Mouse (Mus musculus) forebrain, embryonic 12.5 days (tissue): Measurements from ENCODE around the gene Mapkapk2. TPM values are rescaled to one million over a fixed set of nuclear protein-coding genes. Genes with fewer than 3 reads are reported as not detected.

ENCODE experiments used
- ATAC-seq: fragments of 200-750 bp; cut with Nextera tagmentation; 2 replicates; pipeline ENCODE4 v1.8.0; 2017; ENCODE audit warnings: moderate TSS enrichment; ENCODE audit not compliant: low FRiP score
- H3K27ac ChIP-seq: fragments of 300-500 bp; sonication (generic); 2 replicates; pipeline ENCODE4 v1.5.1; 2016; ENCODE audit warnings: mild to moderate bottlenecking
- H3K27me3 ChIP-seq: fragments of 300-500 bp; sonication (generic); 2 replicates; pipeline ENCODE4 v1.6.1; 2016; ENCODE audit warnings: mild to moderate bottlenecking
- H3K36me3 ChIP-seq: fragments of 300-500 bp; sonication (generic); replicated peaks from 2 replicates; pipeline ENCODE4 v1.6.1; 2016; ENCODE audit warnings: mild to moderate bottlenecking
- H3K4me1 ChIP-seq: fragments of 300-500 bp; sonication (generic); 2 replicates; pipeline ENCODE4 v1.6.1; 2016
- H3K4me2 ChIP-seq: fragments of 300-500 bp; sonication (generic); 2 replicates; pipeline ENCODE4 v1.6.1; 2016; ENCODE audit warnings: mild to moderate bottlenecking, moderate library complexity
- H3K4me3 ChIP-seq: fragments of 300-500 bp; sonication (generic); replicated peaks from 2 replicates; pipeline ENCODE4 v1.5.1; 2016; ENCODE audit warnings: mild to moderate bottlenecking
- H3K9ac ChIP-seq: fragments of 300-500 bp; sonication (generic); 2 replicates; pipeline ENCODE4 v1.6.1; 2016; ENCODE audit warnings: mild to moderate bottlenecking
- H3K9me3 ChIP-seq: fragments of 300-500 bp; sonication (generic); 2 replicates; pipeline ENCODE4 v1.6.1; 2016
- WGBS: fragments of 180-500 bp; shearing (Covaris S2); methylation state at CpG from one replicate; pipeline ENCODE4 v1.1.7; 2016; 5-methylcytosine and 5-hydroxymethylcytosine counted together
- polyA plus RNA-seq: library from polyadenylated mRNA; unstranded; fragments of >200 nt; fragmentation: Nextera tagmentation; extraction: Ambion mirVana; gene quantifications from 2 replicates; pipeline ENCODE4 v1.2.1, GENCODE M21; 2016

The Mapkapk2 gene
- polyA plus RNA-seq, 1 experiment from 2014 or later: 55.3 TPM

DNA sequence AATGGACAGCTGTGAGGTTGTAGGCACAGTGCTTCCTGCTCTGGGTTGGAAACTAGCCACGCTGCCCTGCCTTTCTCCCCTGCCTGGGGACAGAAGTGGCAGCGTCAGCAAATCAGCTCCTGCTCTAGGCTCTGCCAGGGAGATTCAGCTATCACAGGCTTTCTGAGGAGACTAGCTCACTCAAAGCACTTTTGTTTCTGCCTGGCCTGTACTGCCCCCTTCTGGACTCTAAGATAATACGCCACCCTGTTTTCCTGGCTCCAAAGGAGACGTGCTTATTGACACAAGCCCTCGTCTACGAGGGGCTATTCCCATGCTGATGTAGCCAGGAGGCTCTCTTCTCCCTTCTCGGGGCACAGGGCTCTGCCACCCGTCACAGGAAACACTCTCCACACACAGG, 44.4 kb downstream of the Mapkapk2 start:
- WGBS: 2% methylated on average over 8 of the region's 8 CpGs
- H3K4me1 ChIP-seq: peaks cover 22% of the 10 kb centered on the region
- no peak overlapping the region for H3K9ac ChIP-seq
- H3K4me2 ChIP-seq: no peak overlapping the region
- peaks cover 48% of the 10 kb centered on the region for H3K36me3 ChIP-seq
- no peak overlapping the region for H3K4me3 ChIP-seq
- peak; percentile 61 for ATAC-seq
- no peak overlapping the region for H3K27ac ChIP-seq
- no peaks in the 10 kb centered on the region for H3K9me3 ChIP-seq
- no peaks in the 10 kb centered on the region for H3K27me3 ChIP-seq

DNA sequence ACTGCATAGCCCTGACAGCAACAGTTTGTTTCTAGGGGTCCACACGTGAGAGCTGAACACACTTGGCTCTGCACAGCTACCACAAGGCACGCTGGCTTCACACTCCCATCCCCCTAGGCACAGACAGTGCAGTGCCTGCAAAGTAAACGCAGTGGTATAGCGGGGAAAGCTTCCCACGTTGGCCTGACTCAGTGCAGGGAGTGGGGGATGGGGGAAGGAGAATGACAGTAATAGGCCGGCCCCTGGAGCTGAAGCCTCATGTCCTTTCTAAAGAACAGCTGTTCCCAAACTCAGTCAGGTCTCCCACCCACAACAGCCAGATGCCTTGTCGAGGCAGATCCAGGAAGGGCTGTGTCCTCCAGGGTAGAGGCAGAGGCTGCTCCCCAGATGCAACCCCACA, 46.6 kb downstream of the Mapkapk2 start:
- H3K4me3 ChIP-seq: no peak overlapping the region
- no peak overlapping the region; the same call in 1 of the 2 replicates for H3K27ac ChIP-seq
- H3K4me2 ChIP-seq: no peak overlapping the region
- no peaks in the 10 kb centered on the region for H3K27me3 ChIP-seq
- ATAC-seq: peak; percentile 37
- no peaks in the 10 kb centered on the region for H3K9me3 ChIP-seq
- H3K9ac ChIP-seq: no peak overlapping the region
- H3K36me3 ChIP-seq: peaks cover 30% of the 10 kb centered on the region
- peaks cover 19% of the 10 kb centered on the region for H3K4me1 ChIP-seq
- 48% methylated on average over 7 of the region's 7 CpGs for WGBS

DNA sequence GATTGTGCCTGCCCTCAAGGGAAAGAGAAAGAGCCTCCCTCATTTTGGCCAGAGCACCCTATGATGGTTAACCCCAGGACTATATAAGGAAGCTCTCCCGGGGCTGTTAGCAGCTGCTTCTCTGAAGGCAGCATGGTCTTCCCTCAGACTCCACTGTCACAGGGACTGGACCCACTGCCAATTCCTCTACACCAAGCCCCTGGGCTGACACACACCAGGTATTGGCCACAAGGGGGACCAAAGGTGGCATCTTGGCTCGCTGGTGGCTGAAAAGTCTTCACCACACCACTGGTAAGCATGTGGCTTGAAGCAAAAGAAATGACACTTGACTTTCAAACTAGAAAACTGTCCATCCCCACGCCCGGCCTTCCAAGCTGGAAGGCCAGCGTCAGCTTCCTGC, 47.0 kb downstream of the Mapkapk2 start:
- no peak overlapping the region for H3K4me3 ChIP-seq
- peaks cover 25% of the 10 kb centered on the region for H3K36me3 ChIP-seq
- no peaks in the 10 kb centered on the region for H3K9me3 ChIP-seq
- H3K27ac ChIP-seq: no peak overlapping the region
- no peak overlapping the region for H3K9ac ChIP-seq
- H3K27me3 ChIP-seq: no peaks in the 10 kb centered on the region
- WGBS: 85% methylated on average over 5 of the region's 5 CpGs
- no peak for ATAC-seq
- peaks cover 19% of the 10 kb centered on the region for H3K4me1 ChIP-seq
- no peak overlapping the region for H3K4me2 ChIP-seq

DNA sequence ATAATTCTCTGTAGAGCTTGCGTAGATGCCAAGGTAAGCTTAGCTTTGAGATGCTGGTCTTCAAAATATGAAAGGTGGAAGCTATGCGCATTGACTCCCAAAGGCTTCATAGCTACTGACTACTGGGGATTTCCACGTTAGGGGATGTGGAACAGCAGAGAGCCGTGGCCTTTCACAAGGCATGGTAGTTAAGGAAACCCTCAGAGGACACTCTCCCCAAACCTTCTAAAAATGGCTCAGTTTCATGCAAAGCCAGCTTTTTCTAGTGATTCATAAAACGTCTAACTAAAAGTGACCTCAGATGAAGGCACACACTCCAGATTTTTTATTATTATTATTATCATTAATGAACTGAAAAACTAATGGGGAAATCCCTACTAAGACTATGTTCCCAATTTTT, 47.6 kb downstream of the Mapkapk2 start:
- no peak overlapping the region for H3K27ac ChIP-seq
- H3K27me3 ChIP-seq: no peaks in the 10 kb centered on the region
- H3K36me3 ChIP-seq: peaks cover 19% of the 10 kb centered on the region
- H3K9me3 ChIP-seq: no peaks in the 10 kb centered on the region
- 95% methylated on average over 5 of the region's 5 CpGs for WGBS
- no peak overlapping the region for H3K9ac ChIP-seq
- H3K4me3 ChIP-seq: no peak overlapping the region
- H3K4me1 ChIP-seq: peaks cover 19% of the 10 kb centered on the region
- no peak overlapping the region for H3K4me2 ChIP-seq
- no peak for ATAC-seq

DNA sequence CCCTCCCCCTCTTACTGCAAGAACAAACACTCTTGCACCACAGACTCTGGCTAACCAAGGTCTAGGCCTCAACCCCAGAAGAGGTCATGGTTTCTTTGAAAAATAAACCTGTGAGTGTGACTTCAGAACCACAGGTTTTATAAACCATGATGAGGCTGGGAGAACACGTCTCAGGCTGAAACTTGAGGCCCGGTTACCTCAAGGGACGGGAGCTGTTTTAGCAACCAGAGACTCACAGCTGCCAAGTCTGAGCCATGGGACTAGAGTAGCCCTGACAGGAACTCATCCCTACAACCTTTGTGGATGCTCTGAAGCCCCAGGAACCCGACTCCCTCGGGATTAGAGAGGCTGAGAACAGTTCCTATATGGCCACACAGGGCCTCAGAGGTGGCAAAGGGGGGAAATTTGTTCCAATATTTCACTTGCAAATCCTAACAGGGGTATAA, 48.2 kb downstream of the Mapkapk2 start:
- WGBS: 92% methylated on average over 5 of the region's 5 CpGs
- no peak for ATAC-seq
- Histone ChIP-seq H3K27ac (no peak overlapping the region), H3K9me3 (no peaks in the 10 kb centered on the region), H3K4me2 (no peak overlapping the region), H3K9ac (no peak overlapping the region), H3K27me3 (no peaks in the 10 kb centered on the region), H3K4me3 (no peak overlapping the region), H3K4me1 (peaks cover 19% of the 10 kb centered on the region), H3K36me3 (peaks cover 13% of the 10 kb centered on the region)

DNA sequence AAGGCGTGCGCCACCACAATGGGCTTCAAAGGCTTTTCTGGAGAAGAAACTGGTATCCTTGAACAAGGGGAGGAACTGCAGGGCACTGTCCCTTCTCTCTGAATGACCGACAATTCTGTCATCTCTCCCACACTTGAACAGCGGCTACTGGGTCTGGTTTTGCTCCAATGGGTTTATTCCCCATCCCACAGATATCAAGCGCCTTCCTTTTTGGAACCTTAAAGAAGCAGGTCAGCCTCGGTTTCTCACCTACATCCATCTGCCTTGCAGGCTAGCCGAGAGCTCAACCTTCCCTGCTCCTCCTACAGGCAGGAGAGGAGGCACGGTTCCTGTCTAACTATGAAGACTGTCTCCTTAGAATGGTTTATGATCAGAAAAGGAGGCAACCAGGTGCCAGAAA, 48.7 kb downstream of the Mapkapk2 start:
- ATAC-seq: no peak
- Histone ChIP-seq H3K9me3 (no peaks in the 10 kb centered on the region), H3K27me3 (no peaks in the 10 kb centered on the region), H3K36me3 (peaks cover 9% of the 10 kb centered on the region), H3K4me3 (no peak overlapping the region), H3K9ac (no peak overlapping the region), H3K4me1 (peaks cover 19% of the 10 kb centered on the region), H3K4me2 (no peak overlapping the region), H3K27ac (no peak overlapping the region)
- 93% methylated on average over 8 of the region's 8 CpGs for WGBS

DNA sequence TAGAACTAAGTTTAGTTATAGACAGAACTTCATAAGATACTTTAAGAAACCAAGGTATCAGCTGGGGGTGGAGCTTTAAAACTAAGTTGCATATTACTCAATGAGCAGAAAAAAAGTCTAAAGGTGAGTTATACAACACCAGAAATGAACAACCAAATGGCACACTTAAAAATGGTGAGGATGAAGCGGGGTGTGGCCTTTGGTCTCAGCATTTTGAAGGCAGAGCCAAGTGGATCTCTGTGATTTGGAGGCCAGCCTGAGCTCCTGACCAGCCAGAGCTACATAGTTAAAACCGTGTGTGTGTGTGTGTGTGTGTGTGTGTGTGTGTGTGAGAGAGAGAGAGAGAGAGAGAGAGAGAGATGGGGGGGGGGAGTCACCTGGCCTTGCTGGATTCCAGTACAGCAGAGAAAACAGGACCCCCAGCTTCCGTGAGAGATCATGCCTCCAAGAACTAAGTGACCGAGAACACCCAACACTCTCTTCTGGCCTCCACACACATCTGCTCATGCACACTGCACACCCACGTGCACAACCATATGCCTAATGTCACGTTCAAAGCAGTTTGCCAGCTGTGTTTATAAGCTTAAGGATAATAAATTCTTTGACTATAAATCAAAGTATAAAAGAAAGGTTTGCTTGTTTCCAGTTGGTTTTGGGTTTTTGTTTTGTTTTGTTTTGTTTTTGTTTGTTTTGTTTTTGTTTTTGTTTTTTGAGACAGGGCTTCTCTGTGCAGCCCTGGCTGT, 49.3 kb downstream of the Mapkapk2 start:
- H3K4me2 ChIP-seq: no peak overlapping the region
- no peak overlapping the region for H3K4me3 ChIP-seq
- no peak for ATAC-seq
- peaks cover 13% of the 10 kb centered on the region for H3K4me1 ChIP-seq
- 87% methylated on average over 6 of the region's 6 CpGs for WGBS
- peaks cover 9% of the 10 kb centered on the region for H3K36me3 ChIP-seq
- H3K27me3 ChIP-seq: no peaks in the 10 kb centered on the region
- no peak overlapping the region for H3K27ac ChIP-seq
- no peaks in the 10 kb centered on the region for H3K9me3 ChIP-seq
- no peak overlapping the region for H3K9ac ChIP-seq

DNA sequence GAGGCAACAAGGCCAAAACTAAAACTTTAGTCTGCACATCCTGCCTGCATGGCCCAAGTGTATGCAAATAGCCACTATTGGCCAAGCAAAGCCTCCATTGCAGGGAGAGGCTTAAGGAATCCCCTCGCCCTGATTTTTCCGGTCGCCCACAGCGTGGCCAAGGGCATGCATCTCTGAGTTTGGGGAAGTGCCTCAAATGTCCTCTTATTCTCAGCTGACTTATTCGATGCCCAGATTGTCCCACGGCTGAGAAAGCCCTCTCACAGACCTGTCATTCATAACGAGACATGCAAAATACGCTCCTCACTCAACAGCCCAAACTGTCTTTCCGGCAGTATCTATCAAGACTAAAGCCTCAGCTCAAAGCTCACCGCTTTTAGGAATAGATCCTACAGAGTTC, 51.0 kb downstream of the Mapkapk2 start:
- Histone ChIP-seq H3K27me3 (no peaks in the 10 kb centered on the region), H3K9me3 (no peaks in the 10 kb centered on the region), H3K27ac (no peak overlapping the region), H3K4me1 (peaks cover 8% of the 10 kb centered on the region; the same call in 1 of the 2 replicates), H3K9ac (no peak overlapping the region), H3K4me3 (no peak overlapping the region), H3K4me2 (no peak overlapping the region), H3K36me3 (no peaks in the 10 kb centered on the region)
- WGBS: 89% methylated on average over 10 of the region's 10 CpGs
- no peak for ATAC-seq

DNA sequence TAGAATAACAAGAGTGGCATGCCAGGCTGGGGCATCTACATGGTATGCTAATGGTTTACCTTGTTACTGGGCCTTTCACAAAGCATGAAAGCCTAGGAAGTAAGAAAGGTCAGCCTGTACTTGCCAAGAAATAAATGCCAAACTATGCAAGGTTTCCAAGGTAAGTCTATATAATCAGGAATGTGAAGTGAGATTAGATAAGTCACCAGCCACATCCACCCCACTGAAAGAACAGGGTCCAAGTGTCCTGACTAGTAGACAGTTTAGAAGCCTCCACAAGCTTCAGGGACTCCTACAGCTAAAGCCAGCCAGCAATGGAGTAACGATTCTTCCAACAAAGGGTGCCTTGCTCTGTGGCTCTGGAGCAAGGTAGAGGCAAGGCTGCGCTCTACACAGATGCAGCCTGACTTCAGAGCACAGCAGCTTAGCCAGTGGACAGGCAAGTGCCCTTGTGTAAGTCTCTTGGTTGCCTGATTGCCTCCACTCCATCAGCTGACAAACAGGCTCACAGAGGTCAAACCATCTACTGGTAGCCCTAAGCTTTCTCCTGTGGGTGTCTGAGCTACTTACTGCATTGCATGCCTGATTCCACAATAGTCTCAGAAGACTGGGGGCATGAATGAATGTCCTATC, 51.8 kb downstream of the Mapkapk2 start:
- Histone ChIP-seq H3K4me2 (no peak overlapping the region), H3K9me3 (no peaks in the 10 kb centered on the region), H3K27me3 (no peaks in the 10 kb centered on the region), H3K4me3 (no peak overlapping the region), H3K36me3 (no peaks in the 10 kb centered on the region), H3K27ac (no peak overlapping the region), H3K4me1 (no peaks in the 10 kb centered on the region), H3K9ac (no peak overlapping the region)
- WGBS: 88% methylated on average over 2 of the region's 2 CpGs
- ATAC-seq: no peak

DNA sequence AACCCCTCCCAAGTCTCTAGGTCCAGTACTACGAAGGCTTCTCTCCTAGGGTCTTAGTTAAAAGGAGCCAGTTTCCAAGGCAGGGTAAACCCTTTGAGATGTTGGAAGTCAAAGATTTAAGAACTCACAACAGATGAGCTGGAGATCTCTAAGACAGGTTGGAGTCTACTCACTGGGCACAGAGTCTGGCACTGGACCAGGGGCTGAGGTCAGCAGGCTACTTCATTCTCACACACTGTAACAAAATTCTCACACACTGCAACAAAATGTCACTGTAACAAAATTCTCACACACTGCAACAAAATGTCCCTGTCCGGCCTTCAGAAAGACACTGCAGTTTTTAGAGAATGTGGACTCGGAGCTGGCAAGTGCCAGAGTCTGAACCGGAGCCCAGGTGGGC, 54.0 kb downstream of the Mapkapk2 start:
- Histone ChIP-seq H3K36me3 (no peaks in the 10 kb centered on the region), H3K27me3 (no peaks in the 10 kb centered on the region), H3K4me3 (no peak overlapping the region), H3K9ac (no peak overlapping the region), H3K27ac (no peak overlapping the region), H3K9me3 (no peaks in the 10 kb centered on the region), H3K4me1 (no peaks in the 10 kb centered on the region), H3K4me2 (no peak overlapping the region)
- ATAC-seq: no peak
- WGBS: 93% methylated on average over 4 of the region's 4 CpGs

DNA sequence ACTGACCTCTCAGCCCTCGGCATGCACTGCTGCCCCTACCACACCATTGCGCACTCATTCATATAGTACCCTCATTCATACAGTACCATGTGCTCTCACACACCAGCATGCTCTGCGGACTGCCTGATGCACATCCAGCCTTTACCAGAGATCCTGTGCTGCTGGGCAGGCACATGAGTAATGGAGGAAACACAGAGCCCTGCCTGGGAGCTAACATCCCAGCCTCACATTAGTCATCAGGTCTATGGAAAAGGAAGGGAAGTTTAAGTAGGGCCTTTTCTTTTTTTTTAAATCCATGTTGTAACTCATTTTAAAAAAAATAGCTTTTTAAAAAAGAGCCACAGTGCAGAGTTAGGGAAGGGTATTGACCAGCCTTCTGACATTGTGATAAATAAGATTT, 54.9 kb downstream of the Mapkapk2 start:
- whole genome bisulfite sequencing: 95% methylated on average over 3 of the region's 3 CpGs
- Histone ChIP-seq H3K36me3 (no peaks in the 10 kb centered on the region), H3K9ac (no peak overlapping the region), H3K27ac (no peak overlapping the region), H3K4me1 (no peaks in the 10 kb centered on the region), H3K4me3 (no peak overlapping the region), H3K4me2 (no peak overlapping the region), H3K27me3 (no peaks in the 10 kb centered on the region), H3K9me3 (no peaks in the 10 kb centered on the region)
- no peak for ATAC-seq

DNA sequence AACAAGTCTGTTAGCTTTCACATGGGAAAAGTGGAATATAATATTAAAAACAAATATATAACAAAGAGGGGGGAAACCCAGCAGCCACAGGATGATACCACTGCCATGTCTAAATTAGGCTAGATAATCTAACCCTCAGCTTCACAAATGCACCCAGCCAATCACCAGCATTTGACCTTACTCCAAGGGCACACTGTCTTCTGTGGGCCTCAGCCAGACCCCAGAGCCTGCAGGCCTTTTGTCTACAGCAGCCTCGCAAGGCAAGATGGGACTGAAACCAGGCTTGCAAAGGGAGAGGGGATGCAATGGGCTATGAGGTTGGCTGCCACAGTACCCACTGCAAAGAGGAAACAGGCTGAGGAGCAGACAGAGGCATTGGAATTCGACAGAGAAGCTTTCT, 55.4 kb downstream of the Mapkapk2 start:
- 59% methylated on average over 2 of the region's 2 CpGs for WGBS
- Histone ChIP-seq H3K9ac (no peak overlapping the region), H3K4me3 (no peak overlapping the region), H3K9me3 (no peaks in the 10 kb centered on the region), H3K27ac (no peak overlapping the region), H3K36me3 (no peaks in the 10 kb centered on the region), H3K27me3 (no peaks in the 10 kb centered on the region), H3K4me2 (no peak overlapping the region), H3K4me1 (no peaks in the 10 kb centered on the region)
- no peak for ATAC-seq

DNA sequence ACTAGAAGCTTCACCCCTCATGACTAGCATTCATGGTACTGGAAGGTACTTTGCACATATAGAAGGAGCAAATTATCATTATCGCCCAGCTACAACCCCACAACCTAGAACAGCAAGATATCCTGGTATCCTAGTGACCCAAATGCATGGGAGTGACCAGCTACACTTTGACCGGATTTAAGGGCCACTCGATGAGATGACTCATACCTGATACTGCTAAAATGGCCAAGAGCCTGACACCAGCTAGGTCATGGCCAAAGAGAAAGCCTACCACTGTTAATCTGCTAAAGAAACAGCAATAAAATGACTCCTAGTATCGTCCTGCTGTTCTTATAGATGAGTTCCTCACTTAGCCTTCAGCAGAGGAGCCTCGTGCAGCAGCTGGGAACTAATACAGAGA, 58.1 kb downstream of the Mapkapk2 start:
- no peaks in the 10 kb centered on the region for H3K9me3 ChIP-seq
- no peak for ATAC-seq
- H3K27me3 ChIP-seq: no peaks in the 10 kb centered on the region
- H3K27ac ChIP-seq: no peak overlapping the region
- H3K4me3 ChIP-seq: no peak overlapping the region
- H3K36me3 ChIP-seq: no peaks in the 10 kb centered on the region
- no peaks in the 10 kb centered on the region for H3K4me1 ChIP-seq
- no peak overlapping the region for H3K4me2 ChIP-seq
- 92% methylated on average over 5 of the region's 5 CpGs for WGBS
- no peak overlapping the region for H3K9ac ChIP-seq
